Mouse (Mus musculus): ENCODE measurements around the gene Adcy5.

Adcy5 gene

GRCm38 (mm10) chr16:35316856-35317264 lies 162.2 kb downstream of the Adcy5 start:
- DNase-seq (ENCODE audit: low spot score in 2 of 2), result no peak

GRCm38 (mm10) chr16:35317460-35317859 lies 162.8 kb downstream of the Adcy5 start:
- DNase-seq (ENCODE audit: low spot score in 2 of 2), result no peak

- DNase-seq (ENCODE audit: low spot score in 2 of 2), result no peak
Measured at GRCm38 (mm10) chr16:35318397-35318796, 163.7 kb downstream of the Adcy5 start.

GRCm38 (mm10) chr16:35319335-35319734 lies 164.7 kb downstream of the Adcy5 start:
- peak in 1 of 2 experiments; percentile 38 for DNase-seq (ENCODE audit: low spot score in 2 of 2)

GRCm38 (mm10) chr16:35319773-35320172 lies 165.1 kb downstream of the Adcy5 start:
- DNase-seq (ENCODE audit: low spot score in 2 of 2), result no peak

DNA sequence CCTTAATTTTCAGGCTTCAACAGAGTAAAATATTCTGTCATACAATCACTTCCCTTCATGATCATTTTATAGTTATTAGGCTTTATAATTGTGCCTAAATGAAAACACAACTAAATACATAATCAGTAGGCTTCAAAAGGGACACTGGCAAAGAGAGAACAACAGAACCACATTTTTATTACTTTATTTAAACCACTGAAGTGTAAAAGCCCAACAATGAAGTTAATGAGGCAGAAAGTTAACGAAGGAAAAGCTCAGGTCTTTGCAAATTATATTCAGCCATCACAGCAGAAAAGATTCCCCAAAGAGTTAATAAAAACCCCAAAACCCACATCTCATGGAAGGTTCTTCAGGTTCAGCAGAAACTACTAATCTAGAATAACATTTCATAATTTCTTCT lies 175.8 kb downstream of the Adcy5 start:
- DNase-seq (ENCODE audit: low spot score in 2 of 2), result no peak

Data from frontal cortex, postnatal 36 days (tissue).